In the genomic region with DNA sequence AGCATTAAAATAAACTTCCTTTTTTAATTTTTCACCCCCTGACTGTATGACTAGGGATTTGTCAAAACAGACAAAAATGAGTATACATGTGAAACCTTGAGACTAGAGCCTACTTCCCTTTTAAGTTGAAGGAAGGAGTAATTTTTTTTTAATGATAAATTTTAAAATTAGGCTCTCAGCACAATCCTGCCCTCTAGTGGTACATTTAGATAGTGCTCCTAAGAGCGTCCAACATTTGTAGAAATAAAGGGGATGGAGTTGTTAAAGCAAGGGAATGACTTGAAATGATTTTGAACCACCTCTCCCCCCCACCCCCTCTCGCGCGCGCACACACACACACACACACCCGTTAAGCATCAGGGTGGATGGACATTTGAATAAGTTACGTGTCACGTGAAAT, we compare ENCODE assay signal across 10 mouse cellular contexts.
DNase-seq lines count a peak whose midpoint lies in the region; ATAC-seq and TF ChIP-seq lines count a peak whose summit lies in the region.
"Had no signal": no experiment of that assay in that cellular context is flagged by ENCODE, and none has a peak within 500 bp of the region (broad histone marks: within the 10 kb centered on the region; RNA-seq: fewer than 3 reads in every experiment).

No protein-coding gene starts in this region.

- H3K36me3 ChIP-seq in kidney, embryonic 15.5 days, result peaks cover 16% of the 10 kb centered on the region; the same call in 1 of the 2 replicates
- peaks cover 52 to 85% of the 10 kb centered on the region in 2 experiments for H3K36me3 ChIP-seq in CH12.LX (replicated peaks in 1 of 2; ENCODE audit: control insufficient read depth in 1 of 2, insufficient read depth in 1 of 2, low read length in 1 of 2)

- no peak for TF ChIP-seq POLR2A in CH12.LX (IDR thresholded peaks at IDR 0.05; ENCODE audit: low read depth, low read length)

- 51% methylated on average over 8 of the region's 8 CpGs for WGBS in kidney, embryonic 15.5 days

- dilution Hi-C loops in CH12.LX (cut with MboI; ENCODE audit: extremely low pct_ligation_motif_present, extremely low pct_unique_long_range_greater_than_20kb, low sequenced_read_pairs), result no loop called here

- peak; percentile 22 for DNase-seq in adrenal gland, postnatal 10 days
- no peak for DNase-seq in adrenal gland, adult 8-10 months
- DNase-seq in kidney, postnatal 10 days, result peak; percentile 20
- DNase-seq in CH12.LX (ENCODE audit: extremely low read depth), result peak; percentile 63
- peak; percentile 76 for DNase-seq in embryo, embryonic 10.5 days (ENCODE audit: low spot score)
- DNase-seq in naive thymus-derived CD4-positive, alpha-beta T cell, adult 2 months (ENCODE audit: low read depth), result peak; percentile 73
- no peak for DNase-seq in right cerebral cortex, postnatal 10 days (ENCODE audit: low spot score in 2 of 2)

- peaks cover 10% of the 10 kb centered on the region; the same call in 1 of the 2 replicates for H3K4me1 ChIP-seq in kidney, embryonic 15.5 days
- peaks cover 0 to 6% of the 10 kb centered on the region in 2 experiments; a peak in 2 of 4 replicates for H3K4me1 ChIP-seq in CH12.LX (ENCODE audit: control insufficient read depth in 1 of 2, insufficient read depth in 2 of 2)
- H3K4me1 ChIP-seq: limb, embryonic 12.5 days had no signal

- no peaks in the 10 kb centered on the region for H3K9me3 ChIP-seq in kidney, embryonic 15.5 days (replicated peaks)
- no peaks in the 10 kb centered on the region for H3K9me3 ChIP-seq in CH12.LX (replicated peaks; ENCODE audit: low read length)
- H3K9me3 ChIP-seq: limb, embryonic 12.5 days had no signal

- no peaks in the 10 kb centered on the region; the same call in 1 of the 2 replicates for H3K79me2 ChIP-seq in CH12.LX (replicated peaks; ENCODE audit: control insufficient read depth, extremely low read depth, insufficient read depth, poor library complexity, severe bottlenecking)

- H3K27me3 ChIP-seq in kidney, embryonic 15.5 days, result no peaks in the 10 kb centered on the region
- H3K27me3 ChIP-seq in CH12.LX (replicated peaks), result no peaks in the 10 kb centered on the region
- H3K27me3 ChIP-seq: limb, embryonic 12.5 days had no signal

- no peak for ATAC-seq in kidney, embryonic 15.5 days (replicated peaks; ENCODE audit: low FRiP score)

- no peak overlapping the region for H3K4me2 ChIP-seq in kidney, embryonic 15.5 days
- no peak overlapping the region for H3K4me2 ChIP-seq in CH12.LX (ENCODE audit: insufficient read depth, low read depth, poor library complexity, severe bottlenecking)
- H3K4me2 ChIP-seq: limb, embryonic 12.5 days had no signal

- H3K9ac ChIP-seq in kidney, embryonic 15.5 days, result no peak overlapping the region
- H3K9ac ChIP-seq in CH12.LX (ENCODE audit: insufficient read depth, low read depth), result no peak overlapping the region
- H3K9ac ChIP-seq: limb, embryonic 12.5 days had no signal

- H3K4me3 ChIP-seq in kidney, embryonic 15.5 days (replicated peaks), result no peak overlapping the region
- no peak overlapping the region for H3K4me3 ChIP-seq in CH12.LX (replicated peaks in 1 of 3; ENCODE audit: low read depth in 2 of 3, low read length in 2 of 3, poor library complexity in 1 of 3)
- H3K4me3 ChIP-seq: erythroblast, embryonic 14.5 days; limb, embryonic 12.5 days had no signal

- TF ChIP-seq RAD21 in CH12.LX (IDR thresholded peaks at IDR 0.05; ENCODE audit: low read depth, low read length), result peak; percentile 83

- peak; percentile 31 to 83; a peak in 3 of 4 replicates for TF ChIP-seq CTCF in CH12.LX (conservative IDR thresholded peaks at IDR 0.05 in 1 of 2, IDR thresholded peaks at IDR 0.05 in 1 of 2; ENCODE audit: low read depth in 2 of 2, low read length in 2 of 2)

- in situ Hi-C loops in CH12.LX (cut with MboI; ENCODE audit: low pct_ligation_motif_present, low pct_unique_long_range_greater_than_20kb, low sequenced_read_pairs), result no loop called here

- no peak overlapping the region for H3K27ac ChIP-seq in kidney, embryonic 15.5 days
- no peak overlapping the region for H3K27ac ChIP-seq in CH12.LX (ENCODE audit: insufficient read depth, low read depth)
- H3K27ac ChIP-seq: limb, embryonic 12.5 days had no signal

- no peak for TF ChIP-seq EP300 in CH12.LX (IDR thresholded peaks at IDR 0.05; ENCODE audit: low read length)

TF ChIP-seq in CH12.LX, 34 proteins besides CTCF, POLR2A, EP300 and RAD21:
- TF ChIP-seq IRF4 (IDR thresholded peaks at IDR 0.05; ENCODE audit: low read depth, low read length) (no peak), ETS1 (conservative IDR thresholded peaks at IDR 0.05; ENCODE audit: low read depth, low read length) (no peak), RCOR1 (conservative IDR thresholded peaks at IDR 0.05; ENCODE audit: low read depth, low read length) (no peak), MAZ (IDR thresholded peaks at IDR 0.05; ENCODE audit: low read depth, low read length) (no peak), ZC3H11A (IDR thresholded peaks at IDR 0.05; ENCODE audit: low read depth, low read length) (peak; percentile 53; the same call in 1 of the 2 replicates), MYC (IDR thresholded peaks at IDR 0.05; ENCODE audit: low read depth, low read length) (no peak), JUN (IDR thresholded peaks at IDR 0.05; ENCODE audit: insufficient read depth, low read depth, low read length) (no peak), ZNF384 (IDR thresholded peaks at IDR 0.05; ENCODE audit: low read depth, low read length) (peak; percentile 93), SMC3 (IDR thresholded peaks at IDR 0.05; ENCODE audit: low read depth, low read length) (peak; percentile 81), ZMIZ1 (IDR thresholded peaks at IDR 0.05; ENCODE audit: low read depth, low read length) (no peak), ELF1 (IDR thresholded peaks at IDR 0.05; ENCODE audit: low read depth, low read length) (no peak), GABPA (IDR thresholded peaks at IDR 0.05; ENCODE audit: insufficient replicate concordance, low read depth, low read length) (no peak), SIN3A (IDR thresholded peaks at IDR 0.05; ENCODE audit: low read length) (no peak), MXI1 (IDR thresholded peaks at IDR 0.05; ENCODE audit: low read depth, low read length) (no peak), MEF2A (IDR thresholded peaks at IDR 0.05; ENCODE audit: borderline replicate concordance, low read depth, low read length) (no peak)

Comparison
In these comparisons a context has a peak if more than half of its experiments do, and no peak if none do; other contexts are left out.
1. DNase-seq: peak in adrenal gland, postnatal 10 days (single experiment), kidney, postnatal 10 days (single experiment), CH12.LX (single experiment), embryo, embryonic 10.5 days (single experiment) and naive thymus-derived CD4-positive, alpha-beta T cell, adult 2 months (single experiment); none in adrenal gland, adult 8-10 months (single experiment) and right cerebral cortex, postnatal 10 days (0 of 2).